Mouse (Mus musculus) midbrain, embryonic 16.5 days (tissue): Measurements from ENCODE around the gene Mmp8. TPM values are rescaled to one million over a fixed set of nuclear protein-coding genes. Genes with fewer than 3 reads are reported as not detected.

ENCODE experiments used
- ATAC-seq: fragments of 200-750 bp; cut with Nextera tagmentation; 2 replicates; pipeline ENCODE4 v1.8.0; 2017; ENCODE audit warnings: moderate TSS enrichment
- H3K27ac ChIP-seq: fragments of 300-500 bp; sonication (generic); 2 replicates; pipeline ENCODE4 v1.5.1; 2014; ENCODE audit warnings: mild to moderate bottlenecking, low read length, mixed read lengths
- H3K27me3 ChIP-seq: fragments of 300-500 bp; sonication (generic); 2 replicates; pipeline ENCODE4 v1.6.1; 2014; ENCODE audit warnings: low read depth, low read length, mixed read lengths; ENCODE audit not compliant: control insufficient read depth, insufficient read depth
- H3K36me3 ChIP-seq: fragments of 300-500 bp; sonication (generic); 2 replicates; pipeline ENCODE4 v1.6.1; 2014; ENCODE audit warnings: mild to moderate bottlenecking, low read length, moderate library complexity, mixed read lengths; ENCODE audit not compliant: control insufficient read depth, insufficient read depth
- H3K4me1 ChIP-seq: fragments of 300-500 bp; sonication (generic); 2 replicates; pipeline ENCODE4 v1.6.1; 2014; ENCODE audit warnings: mild to moderate bottlenecking, low read length, mixed read lengths; ENCODE audit not compliant: control insufficient read depth, insufficient read depth
- H3K4me2 ChIP-seq: fragments of 300-500 bp; sonication (generic); 2 replicates; pipeline ENCODE4 v1.6.1; 2014; ENCODE audit warnings: mild to moderate bottlenecking, low read length, mixed read lengths
- H3K4me3 ChIP-seq: fragments of 300-500 bp; sonication (generic); 2 replicates; pipeline ENCODE4 v1.5.1; 2014; ENCODE audit warnings: low read depth, mild to moderate bottlenecking, low read length, moderate library complexity, mixed read lengths
- H3K9ac ChIP-seq: fragments of 300-500 bp; sonication (generic); 2 replicates; pipeline ENCODE4 v1.6.1; 2014; ENCODE audit warnings: low read depth, low read length, mixed read lengths
- H3K9me3 ChIP-seq: fragments of 300-500 bp; sonication (generic); replicated peaks from 2 replicates; pipeline ENCODE4 v1.6.1; 2014; ENCODE audit warnings: mild to moderate bottlenecking, low read length, mixed read lengths; ENCODE audit not compliant: control insufficient read depth, poor library complexity, severe bottlenecking
- WGBS: fragments of 180-500 bp; shearing (Covaris S2); extraction: QIAGEN DNeasy Blood & Tissue Kit; methylation state at CpG from one replicate; pipeline ENCODE4 v1.1.7; 2014; 5-methylcytosine and 5-hydroxymethylcytosine counted together
- polyA plus RNA-seq: library from polyadenylated mRNA; unstranded; fragments of >200 nt; fragmentation: Nextera tagmentation; extraction: Ambion mirVana; gene quantifications from 2 replicates; pipeline ENCODE4 v1.2.1, GENCODE M21; 2015

Gene Mmp8
- polyA plus RNA-seq, result 0.14 and 0.38 TPM in 2 replicates

- no peak within 1 kb of the TSS for H3K27ac ChIP-seq
- WGBS, result 91% methylated on average over 8 of the region's 8 CpGs
Observed at GRCm38 (mm10) chr9:7558221-7559017, at the start of gene Mmp8. Gene Mmp8 (plus strand): TSS chr9:7558456.

GRCm38 (mm10) chr9:7509619-7510233, 48.5 kb upstream of the Mmp8 start:
- Histone ChIP-seq H3K27me3 (no peaks in the 10 kb centered on the region), H3K9me3 (no peaks in the 10 kb centered on the region), H3K4me2 (no peak overlapping the region), H3K9ac (no peak overlapping the region), H3K27ac (no peak overlapping the region), H3K4me1 (no peaks in the 10 kb centered on the region), H3K36me3 (no peaks in the 10 kb centered on the region), H3K4me3 (no peak overlapping the region)
- WGBS, result 95% methylated on average over 10 of the region's 10 CpGs
- no peak for ATAC-seq

More at GRCm38 (mm10) chr9:7558221-7559017, at the start of gene Mmp8:
- no peak within 1 kb of the TSS for H3K4me2 ChIP-seq
- no peaks in the 10 kb centered on the region for H3K9me3 ChIP-seq
- H3K9ac ChIP-seq, result no peak within 1 kb of the TSS
- H3K4me1 ChIP-seq, result no peaks in the 10 kb centered on the region
- H3K36me3 ChIP-seq, result no peaks in the 10 kb centered on the region
- no peak within 1 kb of the TSS for H3K4me3 ChIP-seq
- H3K27me3 ChIP-seq, result no peaks in the 10 kb centered on the region
- ATAC-seq, result no peak

- no peaks in the 10 kb centered on the region for H3K27me3 ChIP-seq
- 45% methylated on average over 4 of the region's 4 CpGs for WGBS
- H3K36me3 ChIP-seq, result no peaks in the 10 kb centered on the region
- H3K9me3 ChIP-seq, result no peaks in the 10 kb centered on the region
- no peak overlapping the region for H3K27ac ChIP-seq
- no peak overlapping the region for H3K4me3 ChIP-seq
- H3K4me1 ChIP-seq, result no peaks in the 10 kb centered on the region
- no peak for ATAC-seq
- H3K9ac ChIP-seq, result no peak overlapping the region
- H3K4me2 ChIP-seq, result no peak overlapping the region
Observed at GRCm38 (mm10) chr9:7517944-7518571, 40.2 kb upstream of the Mmp8 start.

- H3K27me3 ChIP-seq, result no peaks in the 10 kb centered on the region
- H3K4me1 ChIP-seq, result no peaks in the 10 kb centered on the region
- no peaks in the 10 kb centered on the region for H3K36me3 ChIP-seq
- WGBS, result 74% methylated on average over 4 of the region's 4 CpGs
- H3K27ac ChIP-seq, result no peak overlapping the region
- no peaks in the 10 kb centered on the region for H3K9me3 ChIP-seq
- H3K4me2 ChIP-seq, result no peak overlapping the region
- no peak overlapping the region for H3K9ac ChIP-seq
- no peak overlapping the region for H3K4me3 ChIP-seq
- no peak for ATAC-seq
Observed at GRCm38 (mm10) chr9:7526255-7526940, 31.9 kb upstream of the Mmp8 start.

- no peak overlapping the region for H3K27ac ChIP-seq
- no peak overlapping the region for H3K9ac ChIP-seq
- H3K4me2 ChIP-seq, result no peak overlapping the region
- H3K27me3 ChIP-seq, result no peaks in the 10 kb centered on the region
- no peaks in the 10 kb centered on the region for H3K9me3 ChIP-seq
- H3K36me3 ChIP-seq, result no peaks in the 10 kb centered on the region
- ATAC-seq, result no peak
- no peak overlapping the region for H3K4me3 ChIP-seq
- H3K4me1 ChIP-seq, result no peaks in the 10 kb centered on the region
Observed at GRCm38 (mm10) chr9:7542763-7543162, 15.5 kb upstream of the Mmp8 start.

GRCm38 (mm10) chr9:7544923-7545457, 13.3 kb upstream of the Mmp8 start:
- H3K36me3 ChIP-seq, result no peaks in the 10 kb centered on the region
- H3K9me3 ChIP-seq, result no peaks in the 10 kb centered on the region
- 73% methylated on average over 1 of the region's 1 CpGs for WGBS
- no peak overlapping the region for H3K4me3 ChIP-seq
- no peak overlapping the region for H3K9ac ChIP-seq
- H3K4me2 ChIP-seq, result no peak overlapping the region
- H3K27ac ChIP-seq, result no peak overlapping the region
- no peak for ATAC-seq
- no peaks in the 10 kb centered on the region for H3K27me3 ChIP-seq
- no peaks in the 10 kb centered on the region for H3K4me1 ChIP-seq

- Histone ChIP-seq H3K4me3 (no peak overlapping the region), H3K36me3 (no peaks in the 10 kb centered on the region), H3K9ac (no peak overlapping the region), H3K4me2 (no peak overlapping the region), H3K27ac (no peak overlapping the region), H3K4me1 (no peaks in the 10 kb centered on the region), H3K27me3 (no peaks in the 10 kb centered on the region), H3K9me3 (no peaks in the 10 kb centered on the region)
- WGBS, result 59% methylated on average over 1 of the region's 1 CpGs
- ATAC-seq, result no peak
Observed at GRCm38 (mm10) chr9:7545471-7545870, 12.8 kb upstream of the Mmp8 start.

- no peak overlapping the region for H3K4me2 ChIP-seq
- ATAC-seq, result no peak
- no peaks in the 10 kb centered on the region for H3K27me3 ChIP-seq
- H3K4me3 ChIP-seq, result no peak overlapping the region
- no peak overlapping the region for H3K9ac ChIP-seq
- WGBS, result 93% methylated on average over 7 of the region's 7 CpGs
- no peaks in the 10 kb centered on the region for H3K9me3 ChIP-seq
- no peaks in the 10 kb centered on the region for H3K4me1 ChIP-seq
- H3K36me3 ChIP-seq, result no peaks in the 10 kb centered on the region
- H3K27ac ChIP-seq, result no peak overlapping the region
Observed at GRCm38 (mm10) chr9:7545920-7546319, 12.3 kb upstream of the Mmp8 start.
